Mouse (Mus musculus): ENCODE data around the gene Csad.

- TF ChIP-seq EP300 (optimal IDR thresholded peaks at IDR 0.05) (no peak), CTCF (IDR thresholded peaks at IDR 0.05; ENCODE audit: low read depth) (0 out of 2 replicates have a peak, but pooled peaks have one; percentile 13)
These were observed 44.3 kb upstream of the Csad start for GRCm38 (mm10) chr15:102248812-102249191.

Data from stomach, postnatal 0 days (tissue).